Mouse (Mus musculus) adrenal gland, postnatal 36 days (tissue): ENCODE results near the gene Ap1s3. TPM values are rescaled to one million over a fixed set of nuclear protein-coding genes. Genes with fewer than 3 reads are reported as not detected.
"Not testable (repeated sequence)": the region's sequence is repeated elsewhere in the genome, so short reads cannot be mapped to it uniquely, and the experiment has no call there.

Experiments
- DNase-seq, 2 experiments: peaks; one replicate each; pipeline ENCODE4 v3.0.0; 2021; ENCODE audit warnings: mixed read lengths in 1 of 2
- total RNA-seq, 2 experiments: library from RNA; stranded (reverse); gene quantifications; 2 replicates each; pipeline ENCODE4 v1.2.3; 2021

The Ap1s3 gene
- total RNA-seq, 2 experiments from 2014 or later: 0.26 to 1.1 TPM

GRCm38 (mm10) chr1:79664911-79665310, 6.9 kb downstream of the Ap1s3 start:
- no peak for DNase-seq

GRCm38 (mm10) chr1:79659598-79659997, 12.2 kb downstream of the Ap1s3 start:
- no peak for DNase-seq

GRCm38 (mm10) chr1:79657411-79657810, 14.4 kb downstream of the Ap1s3 start:
- DNase-seq: no peak

GRCm38 (mm10) chr1:79655819-79656555, 15.8 kb downstream of the Ap1s3 start:
- DNase-seq: no peak

GRCm38 (mm10) chr1:79654948-79655347, 16.8 kb downstream of the Ap1s3 start:
- DNase-seq: no peak

GRCm38 (mm10) chr1:79643411-79644110, 28.2 kb downstream of the Ap1s3 start:
- DNase-seq: no peak

GRCm38 (mm10) chr1:79642680-79643079, 29.1 kb downstream of the Ap1s3 start:
- DNase-seq: no peak

- no peak for DNase-seq
Observed at GRCm38 (mm10) chr1:79641355-79641754, 30.4 kb downstream of the Ap1s3 start.

GRCm38 (mm10) chr1:79640151-79640550, 31.6 kb downstream of the Ap1s3 start:
- DNase-seq: peak; percentile 29 to 42

GRCm38 (mm10) chr1:79639683-79640082, 32.1 kb downstream of the Ap1s3 start:
- DNase-seq: no peak

GRCm38 (mm10) chr1:79639107-79639506, 32.7 kb downstream of the Ap1s3 start:
- no peak for DNase-seq

GRCm38 (mm10) chr1:79637768-79638167, 34.0 kb downstream of the Ap1s3 start:
- no peak for DNase-seq

GRCm38 (mm10) chr1:79631521-79631920, 40.3 kb downstream of the Ap1s3 start:
- DNase-seq: no peak

- DNase-seq: no peak
Observed at GRCm38 (mm10) chr1:79629726-79630125, 42.0 kb downstream of the Ap1s3 start.

GRCm38 (mm10) chr1:79626140-79626539, 45.6 kb downstream of the Ap1s3 start:
- peak; percentile 7 to 33 for DNase-seq

GRCm38 (mm10) chr1:79619434-79619833, 52.3 kb downstream of the Ap1s3 start:
- DNase-seq: no peak

- DNase-seq: no peak
Observed at GRCm38 (mm10) chr1:79616492-79616891, 55.3 kb downstream of the Ap1s3 start.

GRCm38 (mm10) chr1:79614456-79614855, 57.3 kb downstream of the Ap1s3 start:
- DNase-seq: no peak

- not testable (repeated sequence) for DNase-seq
Observed at GRCm38 (mm10) chr1:79611271-79611670, 60.5 kb downstream of the Ap1s3 start.

- not testable (repeated sequence) for DNase-seq
Observed at GRCm38 (mm10) chr1:79608856-79609255, 62.9 kb downstream of the Ap1s3 start.

GRCm38 (mm10) chr1:79602500-79602899, 69.3 kb downstream of the Ap1s3 start:
- no peak for DNase-seq

- DNase-seq: no peak
Observed at GRCm38 (mm10) chr1:79598385-79599178, 73.2 kb downstream of the Ap1s3 start.
